Mouse (Mus musculus) thymus, adult 2 months (tissue): Measurements from ENCODE around the gene Gm27027. TPM values are rescaled to one million over a fixed set of nuclear protein-coding genes. Genes with fewer than 3 reads are reported as not detected.

Source experiments
- DNase-seq: peaks from one replicate; pipeline ENCODE4 v3.0.0; 2021
- H3K27ac ChIP-seq: fragments of 200-500 bp; 2 replicates; pipeline ENCODE4 v1.5.1; 2012; ENCODE audit warnings: low read length, control low read depth; ENCODE audit not compliant: control insufficient read depth, insufficient read depth
- H3K27me3 ChIP-seq: fragments of 200-500 bp; 2 replicates; pipeline ENCODE4 v1.6.1; 2012; ENCODE audit warnings: mild to moderate bottlenecking, low read length, moderate library complexity, mixed read lengths; ENCODE audit not compliant: control insufficient read depth, insufficient read depth
- H3K36me3 ChIP-seq: fragments of 200-500 bp; 2 replicates; pipeline ENCODE4 v1.6.1; 2012; ENCODE audit warnings: mild to moderate bottlenecking, low read length, moderate library complexity; ENCODE audit not compliant: control insufficient read depth, insufficient read depth
- H3K4me1 ChIP-seq: fragments of 200-500 bp; replicated peaks from 2 replicates; pipeline ENCODE4 v1.6.1; 2012; ENCODE audit warnings: low read length; ENCODE audit not compliant: control insufficient read depth, insufficient read depth
- H3K4me3 ChIP-seq: fragments of 200-500 bp; 2 replicates; pipeline ENCODE4 v1.5.1; 2012; ENCODE audit warnings: mild to moderate bottlenecking, low read length, control low read depth, moderate library complexity; ENCODE audit not compliant: control insufficient read depth, insufficient read depth
- CTCF ChIP-seq: fragments of 200-500 bp; IDR thresholded peaks from 2 replicates; pipeline ENCODE4 v1.5.1; 2012; ENCODE audit warnings: mild to moderate bottlenecking, control low read depth, low read length, moderate library complexity, borderline replicate concordance; ENCODE audit not compliant: control insufficient read depth, poor library complexity, insufficient read depth; ENCODE audit errors: extremely low read depth
- POLR2A ChIP-seq: fragments of 200-500 bp; IDR thresholded peaks from 2 replicates; pipeline ENCODE4 v1.6.1; 2012; ENCODE audit warnings: mild to moderate bottlenecking, low read length, control low read depth, moderate library complexity; ENCODE audit not compliant: control insufficient read depth, poor library complexity, insufficient read depth; ENCODE audit errors: extremely low read depth
- WGBS: fragments of 180-500 bp; shearing (Covaris S2); methylation state at CpG from one replicate; pipeline ENCODE4 v1.1.7; 2018; 5-methylcytosine and 5-hydroxymethylcytosine counted together
- polyA plus RNA-seq: library from polyadenylated mRNA; depleted of rRNA; stranded (reverse); fragments of >200 nt; gene quantifications from 2 replicates; pipeline ENCODE4 v1.2.3, GENCODE M21; 2012; rRNA removed

Gene Gm27027
- polyA plus RNA-seq, 1 experiment: not detected

- WGBS: 75% methylated on average over 5 of the region's 5 CpGs
- TF ChIP-seq CTCF (no peak), POLR2A (no peak)
- no peak overlapping the region for H3K4me3 ChIP-seq
- H3K27ac ChIP-seq: no peak overlapping the region
- no peaks in the 10 kb centered on the region for H3K27me3 ChIP-seq
- no peaks in the 10 kb centered on the region for H3K36me3 ChIP-seq
- no peaks in the 10 kb centered on the region for H3K4me1 ChIP-seq
- no peak for DNase-seq
These were observed 86.4 kb downstream of the Gm27027 start for GRCm38 (mm10) chr2:93909716-93910115.

GRCm38 (mm10) chr2:93907519-93908294 lies 88.4 kb downstream of the Gm27027 start:
- no peak for TF ChIP-seq POLR2A
- no peak for TF ChIP-seq CTCF
- no peaks in the 10 kb centered on the region for H3K4me1 ChIP-seq
- H3K36me3 ChIP-seq: no peaks in the 10 kb centered on the region
- H3K27ac ChIP-seq: no peak overlapping the region
- H3K4me3 ChIP-seq: no peak overlapping the region
- 90% methylated on average over 9 of the region's 9 CpGs for WGBS
- DNase-seq: no peak
- no peaks in the 10 kb centered on the region for H3K27me3 ChIP-seq

Other genes starting within 250 kb of the Gm27027 start
- 44.3 and 46.6 TPM in 2 replicates for gene Ext2, start 173.8 kb downstream of the Gm27027 start, polyA plus RNA-seq
- gene Accs, start 146.4 kb downstream of the Gm27027 start, polyA plus RNA-seq: 30.3 and 30.4 TPM in 2 replicates
- 0.23 and 0.46 TPM in 2 replicates for gene Accsl, start 127.2 kb downstream of the Gm27027 start, polyA plus RNA-seq
- 7.4 and 8.6 TPM in 2 replicates for gene Gm13889, start 39.2 kb downstream of the Gm27027 start, polyA plus RNA-seq
- gene Alkbh3, start 14.5 kb upstream of the Gm27027 start, polyA plus RNA-seq: 44.5 and 54.3 TPM in 2 replicates
- 15.2 and 18.5 TPM in 2 replicates for gene Hsd17b12, start 161.6 kb upstream of the Gm27027 start, polyA plus RNA-seq